Mouse (Mus musculus) forebrain, embryonic 11.5 days (tissue): ENCODE results near the gene Sft2d1. TPM values are rescaled to one million over a fixed set of nuclear protein-coding genes. Genes with fewer than 3 reads are reported as not detected.

Experiments
- polyA plus RNA-seq: library from polyadenylated mRNA; unstranded; fragments of >200 nt; fragmentation: Nextera tagmentation; extraction: Ambion mirVana; gene quantifications from 2 replicates; pipeline ENCODE4 v1.2.1, GENCODE M21; 2014

The Sft2d1 gene
- polyA plus RNA-seq, 1 experiment from 2014 or later: 54.8 TPM

Other genes starting within 250 kb of the Sft2d1 start
- 0.21 TPM in 1 of 2 replicates, not detected in the other for gene Gm49673, start 163.3 kb upstream of the Sft2d1 start, polyA plus RNA-seq
- gene Rnaset2a, start 163.0 kb upstream of the Sft2d1 start, polyA plus RNA-seq: 13.6 and 14.1 TPM in 2 replicates
- gene Fgfr1op, start 145.6 kb upstream of the Sft2d1 start, polyA plus RNA-seq: 49.9 and 55.5 TPM in 2 replicates
- gene Ccr6, start 75.1 kb upstream of the Sft2d1 start, polyA plus RNA-seq: not detected in 2 replicates
- 87.7 and 87.9 TPM in 2 replicates for gene Mpc1, start 28.2 kb upstream of the Sft2d1 start, polyA plus RNA-seq
- gene Prr18, start 26.4 kb downstream of the Sft2d1 start, polyA plus RNA-seq: 1.2 and 1.6 TPM in 2 replicates
- gene T2, start 44.9 kb downstream of the Sft2d1 start, polyA plus RNA-seq: 0.33 and 0.59 TPM in 2 replicates
- gene T, start 123.3 kb downstream of the Sft2d1 start, polyA plus RNA-seq: 0.36 and 0.67 TPM in 2 replicates
- gene Pde10a, start 214.3 kb downstream of the Sft2d1 start, polyA plus RNA-seq: 7.8 and 9.0 TPM in 2 replicates